In the genomic region with DNA sequence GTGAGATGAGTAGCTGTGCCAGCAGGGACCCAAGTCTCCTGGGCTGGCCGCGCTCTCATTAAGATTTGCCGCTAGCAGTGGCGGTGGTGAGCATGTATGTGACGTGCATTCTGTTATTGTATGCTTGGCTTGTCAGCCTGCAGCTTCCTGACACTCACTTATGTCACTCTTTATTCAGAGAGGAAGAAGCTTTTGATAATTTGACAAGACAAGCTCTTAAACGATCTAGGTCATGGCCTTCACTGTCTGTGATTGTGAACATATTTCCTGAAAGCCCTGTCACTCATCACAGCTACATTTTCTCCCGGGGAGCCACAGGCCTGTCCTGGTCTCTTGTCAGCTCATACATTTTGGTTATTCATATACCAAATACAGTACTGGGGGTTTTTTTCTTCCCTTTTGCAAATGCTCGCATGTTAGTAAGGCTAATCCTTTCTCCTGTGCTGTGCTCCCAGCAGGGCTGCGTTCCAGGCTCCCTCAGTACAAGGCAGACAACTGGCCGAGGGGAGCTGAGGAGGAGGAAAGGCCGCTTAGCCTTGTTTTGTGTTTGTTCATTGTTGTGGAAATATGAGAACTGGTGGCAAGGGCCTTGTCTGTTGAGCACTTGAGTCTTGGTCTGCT, we compare ENCODE assay signal across 8 mouse cellular contexts.
DNase-seq lines count a peak whose midpoint lies in the region; ATAC-seq lines count a peak whose summit lies in the region.

No protein-coding gene starts in this region.

- H3K9ac ChIP-seq in midbrain, embryonic 11.5 days (ENCODE audit: low read length): peak overlapping the region; percentile 29; the same call in 1 of the 2 replicates

- peak; percentile 81 for ATAC-seq in midbrain, embryonic 11.5 days (ENCODE audit: low FRiP score)
- ATAC-seq in CD4-positive, CD25-positive, alpha-beta regulatory T cell, adult 4 months: no peak

- H3K27me3 ChIP-seq in forebrain, embryonic 10.5 days (ENCODE audit: poor library complexity, severe bottlenecking): peaks cover 9% of the 10 kb centered on the region; the same call in 1 of the 2 replicates
- peaks cover 4% of the 10 kb centered on the region for H3K27me3 ChIP-seq in midbrain, embryonic 11.5 days (ENCODE audit: control insufficient read depth, insufficient read depth, low read length)
- no peaks in the 10 kb centered on the region for H3K27me3 ChIP-seq in splenic B cell, adult 2 months (ENCODE audit: control insufficient read depth, insufficient read depth, low read length, poor library complexity, severe bottlenecking)

- H3K4me3 ChIP-seq in forebrain, embryonic 10.5 days: peak overlapping the region; percentile 33
- H3K4me3 ChIP-seq in midbrain, embryonic 11.5 days (ENCODE audit: low read depth, low read length): no peak overlapping the region

- WGBS in forebrain, embryonic 10.5 days: 12% methylated on average over 11 of the region's 11 CpGs
- WGBS in midbrain, embryonic 11.5 days: 8% methylated on average over 11 of the region's 11 CpGs

- peaks cover 24% of the 10 kb centered on the region for H3K4me1 ChIP-seq in forebrain, embryonic 10.5 days
- peaks cover 14% of the 10 kb centered on the region for H3K4me1 ChIP-seq in midbrain, embryonic 11.5 days (ENCODE audit: control insufficient read depth, insufficient read depth, low read length)

- H3K4me2 ChIP-seq in midbrain, embryonic 11.5 days: peak overlapping the region; percentile 22

- H3K9me3 ChIP-seq in forebrain, embryonic 10.5 days: no peaks in the 10 kb centered on the region
- H3K9me3 ChIP-seq in midbrain, embryonic 11.5 days (ENCODE audit: control insufficient read depth, low read length): no peaks in the 10 kb centered on the region

- DNase-seq in ES-CJ7 (ENCODE audit: low read depth, low spot score): peak; percentile 27
- DNase-seq in adrenal gland, postnatal 36 days: peak; percentile 5 to 28
- DNase-seq in forebrain, embryonic 10.5 days (ENCODE audit: extremely low spot score, low spot score): peak; percentile 56
- DNase-seq in midbrain, embryonic 11.5 days (ENCODE audit: low spot score, missing footprints): peak; percentile 92
- peak; percentile 89 for DNase-seq in splenic B cell, adult 2 months (ENCODE audit: low read depth, low spot score)
- DNase-seq in urinary bladder, postnatal 25 days (ENCODE audit: low spot score): no peak
- DNase-seq in heart, adult 8-10 months (ENCODE audit: low spot score): no peak

- peak overlapping the region; percentile 44; the same call in 1 of the 2 replicates for H3K27ac ChIP-seq in forebrain, embryonic 10.5 days
- peak overlapping the region; percentile 62 for H3K27ac ChIP-seq in midbrain, embryonic 11.5 days (ENCODE audit: low read depth, low read length)

- H3K36me3 ChIP-seq in forebrain, embryonic 10.5 days (replicated peaks): no peaks in the 10 kb centered on the region
- no peaks in the 10 kb centered on the region for H3K36me3 ChIP-seq in midbrain, embryonic 11.5 days (ENCODE audit: control insufficient read depth, insufficient read depth, low read length)
- H3K36me3 ChIP-seq in splenic B cell, adult 2 months (ENCODE audit: control insufficient read depth, insufficient read depth, low read length, poor library complexity, severe bottlenecking): no peaks in the 10 kb centered on the region

Comparison
In these comparisons a context has a peak if more than half of its experiments do, and no peak if none do; other contexts are left out.
1. DNase-seq: peak in ES-CJ7 (single experiment), adrenal gland, postnatal 36 days (2 of 2), forebrain, embryonic 10.5 days (single experiment), midbrain, embryonic 11.5 days (single experiment) and splenic B cell, adult 2 months (single experiment); none in urinary bladder, postnatal 25 days (single experiment) and heart, adult 8-10 months (single experiment).